Mouse (Mus musculus) cerebellum, adult 11 months (tissue): ENCODE data around the gene Ntrk3.

ENCODE experiments used
- DNase-seq: peaks from one replicate; pipeline ENCODE4 v3.0.0; 2022

Ntrk3 gene

GRCm38 (mm10) chr7:78719795-78720460, 17.9 kb downstream of the Ntrk3 start:
- no peak for DNase-seq

- no peak for DNase-seq
These were observed 18.7 kb downstream of the Ntrk3 start for GRCm38 (mm10) chr7:78719117-78719516.

GRCm38 (mm10) chr7:78718191-78718609, 19.6 kb downstream of the Ntrk3 start:
- peak; percentile 59 for DNase-seq

- DNase-seq = no peak
These were observed 30.1 kb downstream of the Ntrk3 start for GRCm38 (mm10) chr7:78707708-78708107.

GRCm38 (mm10) chr7:78707122-78707521, 30.7 kb downstream of the Ntrk3 start:
- no peak for DNase-seq

- DNase-seq = no peak
These were observed 35.1 kb downstream of the Ntrk3 start for GRCm38 (mm10) chr7:78702676-78703075.

GRCm38 (mm10) chr7:78695200-78695599, 42.6 kb downstream of the Ntrk3 start:
- no peak for DNase-seq

- no peak for DNase-seq
These were observed 44.7 kb downstream of the Ntrk3 start for GRCm38 (mm10) chr7:78693148-78693547.

- no peak for DNase-seq
These were observed 46.9 kb downstream of the Ntrk3 start for GRCm38 (mm10) chr7:78690956-78691355.

GRCm38 (mm10) chr7:78684943-78685342, 52.9 kb downstream of the Ntrk3 start:
- DNase-seq = no peak

GRCm38 (mm10) chr7:78680871-78681270, 56.9 kb downstream of the Ntrk3 start:
- DNase-seq = no peak

- no peak for DNase-seq
These were observed 68.4 kb downstream of the Ntrk3 start for GRCm38 (mm10) chr7:78669407-78669806.

GRCm38 (mm10) chr7:78668916-78669315, 68.9 kb downstream of the Ntrk3 start:
- DNase-seq = no peak

GRCm38 (mm10) chr7:78668003-78668635, 69.7 kb downstream of the Ntrk3 start:
- no peak for DNase-seq

- DNase-seq = no peak
These were observed 77.0 kb downstream of the Ntrk3 start for GRCm38 (mm10) chr7:78660832-78661231.

GRCm38 (mm10) chr7:78659846-78660245, 78.0 kb downstream of the Ntrk3 start:
- DNase-seq = no peak

- peak; percentile 4 for DNase-seq
These were observed 79.8 kb downstream of the Ntrk3 start for GRCm38 (mm10) chr7:78658026-78658425.

GRCm38 (mm10) chr7:78656181-78656580, 81.6 kb downstream of the Ntrk3 start:
- no peak for DNase-seq

- DNase-seq = no peak
These were observed 84.1 kb downstream of the Ntrk3 start for GRCm38 (mm10) chr7:78653686-78654085.

- DNase-seq = no peak
These were observed 85.5 kb downstream of the Ntrk3 start for GRCm38 (mm10) chr7:78652296-78652695.

- no peak for DNase-seq
These were observed 86.3 kb downstream of the Ntrk3 start for GRCm38 (mm10) chr7:78651540-78651939.

GRCm38 (mm10) chr7:78643667-78644066, 94.1 kb downstream of the Ntrk3 start:
- no peak for DNase-seq

- DNase-seq = no peak
These were observed 114.1 kb downstream of the Ntrk3 start for GRCm38 (mm10) chr7:78623686-78624085.

- no peak for DNase-seq
These were observed 116.7 kb downstream of the Ntrk3 start for GRCm38 (mm10) chr7:78621115-78621514.
